Mouse (Mus musculus) limb, embryonic 14.5 days (tissue): ENCODE measurements around the gene Adarb1. TPM values are rescaled to one million over a fixed set of nuclear protein-coding genes. Genes with fewer than 3 reads are reported as not detected.

Experiments
- ATAC-seq: fragments of 200-750 bp; cut with Nextera tagmentation; 2 replicates; pipeline ENCODE4 v1.8.0; 2017; ENCODE audit warnings: low read depth, moderate number of reproducible peaks, moderate TSS enrichment; ENCODE audit not compliant: low FRiP score
- DNase-seq: peaks from one replicate; pipeline ENCODE4 v3.0.0-alpha.2; 2015; ENCODE audit warnings: low spot score
- H3K27ac ChIP-seq: fragments of 300-500 bp; sonication (generic); replicated peaks from 2 replicates; pipeline ENCODE4 v1.5.1; 2014; ENCODE audit warnings: low read depth, mild to moderate bottlenecking, low read length, moderate library complexity, mixed read lengths
- H3K27me3 ChIP-seq: fragments of 300-500 bp; sonication (generic); 2 replicates; pipeline ENCODE4 v1.6.1; 2014; ENCODE audit warnings: low read length, mixed read lengths; ENCODE audit not compliant: control insufficient read depth, insufficient read depth
- H3K36me3 ChIP-seq: fragments of 300-500 bp; sonication (generic); 2 replicates; pipeline ENCODE4 v1.6.1; 2014; ENCODE audit warnings: mild to moderate bottlenecking, low read length, moderate library complexity, mixed read lengths; ENCODE audit not compliant: control insufficient read depth, insufficient read depth
- H3K4me1 ChIP-seq: fragments of 300-500 bp; sonication (generic); 2 replicates; pipeline ENCODE4 v1.6.1; 2014; ENCODE audit warnings: antibody characterized with exemption, low read length, mixed read lengths; ENCODE audit not compliant: control insufficient read depth, insufficient read depth
- H3K4me2 ChIP-seq: fragments of 300-500 bp; sonication (generic); replicated peaks from 2 replicates; pipeline ENCODE4 v1.6.1; 2014; ENCODE audit warnings: low read depth, mild to moderate bottlenecking, low read length, moderate library complexity; ENCODE audit not compliant: severe bottlenecking
- H3K4me3 ChIP-seq: fragments of 300-500 bp; sonication (generic); replicated peaks from 2 replicates; pipeline ENCODE4 v1.5.1; 2014; ENCODE audit warnings: low read length
- H3K9ac ChIP-seq: fragments of 300-500 bp; sonication (generic); 2 replicates; pipeline ENCODE4 v1.6.1; 2014; ENCODE audit warnings: mild to moderate bottlenecking, low read depth, low read length, moderate library complexity; ENCODE audit not compliant: severe bottlenecking
- H3K9me3 ChIP-seq: fragments of 300-500 bp; sonication (generic); 2 replicates; pipeline ENCODE4 v1.6.1; 2016; ENCODE audit warnings: low read length; ENCODE audit not compliant: control insufficient read depth
- POLR2A ChIP-seq: fragments of 200-500 bp; IDR thresholded peaks from 2 replicates; pipeline ENCODE4 v1.8.0; 2012; ENCODE audit warnings: inconsistent platforms, mild to moderate bottlenecking, moderate library complexity, borderline replicate concordance; ENCODE audit not compliant: insufficient read depth, insufficient read length; ENCODE audit errors: extremely low read depth
- WGBS: fragments of 180-500 bp; shearing (Covaris S2); extraction: QIAGEN DNeasy Blood & Tissue Kit; methylation state at CpG from one replicate; pipeline ENCODE4 v1.1.7; 2014; 5-methylcytosine and 5-hydroxymethylcytosine counted together
- polyA plus RNA-seq, 2 experiments: library from polyadenylated mRNA; depleted of rRNA in 1 of 2; stranded (reverse) in 1 of 2; unstranded in 1 of 2; fragments of >200 nt; fragmentation: Nextera tagmentation in 1 of 2; extraction: Ambion mirVana in 1 of 2; gene quantifications; 2 replicates each; pipeline versions ENCODE4 v1.2.1 to v1.2.3; 2012 to 2014

Gene Adarb1
- polyA plus RNA-seq, 2 experiments, result 3.5 to 7.4 TPM

DNA sequence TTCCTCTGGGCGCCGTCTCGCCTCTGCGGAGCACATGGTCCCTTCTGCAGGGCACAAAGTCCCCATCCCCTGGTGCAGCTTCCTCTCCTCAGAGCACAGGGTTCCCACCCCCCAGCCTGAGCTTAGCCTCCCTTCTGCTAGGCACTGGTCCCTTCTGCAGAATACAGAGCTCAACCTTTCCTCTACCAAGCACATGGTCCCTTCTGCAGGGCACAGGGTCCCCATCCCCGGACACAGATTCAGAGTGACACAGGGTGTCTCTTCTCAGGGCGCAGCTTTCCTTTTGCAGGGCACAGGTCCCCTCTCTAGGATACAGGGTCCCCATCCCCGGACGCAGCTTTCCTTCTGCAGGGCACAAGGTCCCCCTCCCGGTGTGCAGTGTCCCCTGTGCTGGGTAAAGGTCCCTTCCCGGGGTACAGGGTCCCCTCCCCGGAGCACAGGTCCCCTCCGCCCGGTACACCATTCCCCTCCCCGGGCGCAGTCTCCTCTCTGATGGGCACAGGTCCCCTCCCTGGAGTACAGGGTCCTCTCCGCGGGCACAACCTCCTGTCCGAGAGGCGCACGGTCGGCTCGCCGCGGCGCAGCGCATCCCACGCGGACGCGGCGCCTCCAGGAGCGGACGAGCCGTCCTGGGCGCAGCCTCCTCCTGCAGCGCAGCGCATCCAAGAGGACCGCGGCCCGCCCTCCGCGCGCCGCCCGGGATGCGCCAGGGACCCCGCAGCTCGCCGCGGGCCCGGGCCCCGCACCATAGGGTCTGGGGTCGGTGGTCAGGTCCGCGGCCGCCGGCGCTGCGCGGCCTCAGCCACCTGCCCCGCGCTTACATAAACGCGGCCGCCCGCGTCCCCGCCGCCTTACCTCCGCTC lies 599 bp downstream of the Adarb1 start:
- peak; percentile 58 for ATAC-seq
- no peaks in the 10 kb centered on the region for H3K36me3 ChIP-seq
- H3K27me3 ChIP-seq, result peaks cover 18% of the 10 kb centered on the region
- H3K4me3 ChIP-seq, result peak overlapping the region; percentile 81
- no peak overlapping the region for H3K27ac ChIP-seq
- H3K4me2 ChIP-seq, result peak overlapping the region; percentile 97
- TF ChIP-seq POLR2A, result no peak
- peaks cover 9% of the 10 kb centered on the region for H3K4me1 ChIP-seq
- peak overlapping the region; percentile 72 for H3K9ac ChIP-seq
- WGBS, result 1% methylated on average over 56 of the region's 70 CpGs
- DNase-seq, result no peak
- no peaks in the 10 kb centered on the region for H3K9me3 ChIP-seq

DNA sequence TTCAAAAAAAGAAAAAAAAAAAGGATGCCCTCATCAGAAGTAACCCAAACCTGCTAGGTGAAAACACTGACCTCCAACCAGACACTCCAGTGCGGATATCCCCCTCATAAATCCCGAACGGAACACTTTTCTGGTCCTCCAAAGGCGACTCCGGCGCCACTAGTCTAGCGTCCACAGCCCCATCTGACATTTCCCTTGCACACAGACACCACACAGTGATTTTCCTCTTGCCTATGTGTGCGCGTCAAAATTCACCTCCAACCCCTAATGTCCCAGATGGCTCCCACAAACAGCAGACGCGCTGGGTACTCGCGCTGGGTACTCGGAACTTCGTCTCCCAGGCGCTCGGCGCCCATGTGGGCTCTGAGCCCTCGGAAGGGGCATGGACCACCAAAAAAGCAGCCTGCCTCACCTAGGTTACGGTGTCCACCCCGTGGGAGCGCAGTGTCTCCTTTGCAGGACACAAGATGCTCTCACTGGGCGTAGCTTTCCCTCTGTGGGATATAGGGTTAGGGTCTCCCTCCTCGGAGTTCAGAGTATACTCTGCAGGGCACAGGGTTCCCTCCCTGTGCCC lies 1.3 kb downstream of the Adarb1 start:
- H3K4me1 ChIP-seq, result peaks cover 9% of the 10 kb centered on the region
- H3K27me3 ChIP-seq, result peaks cover 18% of the 10 kb centered on the region
- no peak for TF ChIP-seq POLR2A
- peak overlapping the region; percentile 81 for H3K4me3 ChIP-seq
- WGBS, result 4% methylated on average over 24 of the region's 24 CpGs
- ATAC-seq (no peak), DNase-seq (no peak)
- no peak overlapping the region for H3K9ac ChIP-seq
- H3K36me3 ChIP-seq, result no peaks in the 10 kb centered on the region
- no peaks in the 10 kb centered on the region for H3K9me3 ChIP-seq
- no peak overlapping the region for H3K27ac ChIP-seq
- H3K4me2 ChIP-seq, result peak overlapping the region; percentile 97

DNA sequence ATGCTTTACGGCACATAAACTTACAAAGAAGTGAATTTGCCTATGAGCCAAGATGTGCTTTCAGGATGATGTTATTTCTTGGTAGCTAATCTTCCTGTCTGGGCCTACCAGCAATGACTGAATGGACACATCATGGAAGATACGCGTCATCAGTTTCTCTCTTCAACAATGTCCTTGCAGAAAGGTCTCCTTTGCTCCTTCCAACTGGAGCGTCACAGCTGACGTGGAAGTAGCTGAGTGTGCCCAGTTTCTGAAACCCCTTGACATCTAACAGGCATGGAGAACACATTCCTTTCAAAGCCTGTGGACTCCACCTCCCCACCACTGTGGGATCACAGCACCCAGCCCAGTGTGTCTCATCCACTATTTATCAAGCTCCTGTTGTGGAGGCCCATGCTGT lies 2.2 kb downstream of the Adarb1 start:
- Histone ChIP-seq H3K9ac (no peak overlapping the region), H3K4me1 (peaks cover 9% of the 10 kb centered on the region), H3K9me3 (no peaks in the 10 kb centered on the region), H3K36me3 (no peaks in the 10 kb centered on the region), H3K4me3 (no peak overlapping the region), H3K27ac (no peak overlapping the region), H3K27me3 (peaks cover 18% of the 10 kb centered on the region), H3K4me2 (no peak overlapping the region)
- ATAC-seq (no peak), DNase-seq (no peak)
- WGBS, result 87% methylated on average over 5 of the region's 5 CpGs
- no peak for TF ChIP-seq POLR2A

DNA sequence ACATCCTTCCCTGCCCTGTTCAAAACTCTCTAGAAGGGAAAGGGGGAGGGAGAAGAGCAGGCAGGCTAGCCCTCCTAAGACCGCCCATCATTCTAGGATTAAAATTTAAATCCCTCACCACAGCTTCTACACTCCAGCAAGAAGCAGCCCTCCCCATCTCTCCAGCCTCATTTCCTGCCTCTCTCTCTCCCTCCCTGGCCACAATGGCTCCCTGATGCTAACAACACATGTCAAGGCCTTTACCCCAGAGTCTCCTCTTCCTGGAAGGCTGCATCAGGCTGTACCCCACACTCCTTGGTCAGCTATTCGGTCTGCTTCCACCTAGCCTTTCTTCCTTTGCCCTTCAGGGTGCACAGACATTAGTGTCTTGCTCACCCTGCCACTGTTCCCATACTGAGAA lies 4.3 kb downstream of the Adarb1 start:
- peaks cover 18% of the 10 kb centered on the region for H3K27me3 ChIP-seq
- no peak overlapping the region for H3K4me2 ChIP-seq
- WGBS, result 59% methylated on average over 2 of the region's 2 CpGs
- no peak overlapping the region for H3K9ac ChIP-seq
- no peak overlapping the region for H3K27ac ChIP-seq
- H3K9me3 ChIP-seq, result no peaks in the 10 kb centered on the region
- H3K4me3 ChIP-seq, result no peak overlapping the region
- ATAC-seq (no peak), DNase-seq (no peak)
- peaks cover 9% of the 10 kb centered on the region for H3K4me1 ChIP-seq
- no peaks in the 10 kb centered on the region for H3K36me3 ChIP-seq
- no peak for TF ChIP-seq POLR2A

DNA sequence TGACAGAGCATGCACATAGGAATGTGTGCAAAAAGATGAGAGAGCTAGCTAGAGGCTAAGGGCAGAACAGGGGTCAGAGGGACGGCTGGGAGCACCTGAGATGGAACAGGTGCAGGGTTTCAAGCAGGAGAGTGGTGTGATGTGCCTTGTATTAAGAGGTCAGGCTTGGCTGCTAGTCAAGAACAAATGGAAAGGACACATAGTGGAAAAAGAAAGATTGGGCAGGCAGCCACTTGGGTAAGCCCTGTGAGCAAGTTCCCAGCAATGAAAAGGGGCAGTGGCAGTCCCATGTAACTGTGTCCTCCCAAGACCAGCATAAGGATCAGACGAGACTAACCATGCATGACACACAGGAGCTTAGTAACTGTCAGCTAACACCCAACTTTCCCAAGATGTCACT lies 8.9 kb downstream of the Adarb1 start:
- no peaks in the 10 kb centered on the region for H3K27me3 ChIP-seq
- no peak overlapping the region for H3K27ac ChIP-seq
- no peak overlapping the region for H3K4me3 ChIP-seq
- ATAC-seq, result no peak
- H3K36me3 ChIP-seq, result no peaks in the 10 kb centered on the region
- 64% methylated on average over 2 of the region's 2 CpGs for WGBS
- no peak overlapping the region for H3K4me2 ChIP-seq
- TF ChIP-seq POLR2A, result no peak
- no peak overlapping the region for H3K9ac ChIP-seq
- DNase-seq, result no peak
- H3K9me3 ChIP-seq, result no peaks in the 10 kb centered on the region
- no peaks in the 10 kb centered on the region for H3K4me1 ChIP-seq
